23 mouse cellular contexts compared by ENCODE assay signal in genomic region chr15:85982416-85982775, GRCm38 (mm10). TPM values are rescaled to one million over a fixed set of nuclear protein-coding genes. Genes with fewer than 3 reads are reported as not detected.
A peak's percentile ranks its signal among the peaks of the same experiment; 100 is the strongest.
DNase-seq lines count a peak whose midpoint lies in the region; ATAC-seq and TF ChIP-seq lines count a peak whose summit lies in the region.
"Had no signal": no experiment of that assay in that cellular context is flagged by ENCODE, and none has a peak within 500 bp of the region (broad histone marks: within the 10 kb centered on the region; RNA-seq: fewer than 3 reads in every experiment).

No protein-coding gene starts in this region.

- TF ChIP-seq POLR2A in myocyte (IDR thresholded peaks at IDR 0.05; ENCODE audit: insufficient read length, low read depth), result no peak

- H3K79me2 ChIP-seq in myocyte (ENCODE audit: control insufficient read depth, insufficient read depth), result no peaks in the 10 kb centered on the region

- H3K4me3 ChIP-seq in liver, embryonic 11.5 days (ENCODE audit: low read depth, low read length), result no peak overlapping the region
- H3K4me3 ChIP-seq in liver, embryonic 13.5 days (replicated peaks), result no peak overlapping the region
- H3K4me3 ChIP-seq in myocyte, result no peak overlapping the region
- H3K4me3 ChIP-seq: heart, adult 2 months; heart, embryonic 13.5 days; limb, embryonic 13.5 days; neural tube, embryonic 12.5 days had no signal

- no peak overlapping the region for H3K27ac ChIP-seq in liver, embryonic 11.5 days (ENCODE audit: low read depth, low read length)
- H3K27ac ChIP-seq in liver, embryonic 13.5 days, result no peak overlapping the region
- H3K27ac ChIP-seq: heart, adult 2 months; heart, embryonic 13.5 days; hindbrain, embryonic 14.5 days; limb, embryonic 13.5 days; macrophage; neural tube, embryonic 12.5 days had no signal

- no peaks in the 10 kb centered on the region for H3K36me3 ChIP-seq in liver, embryonic 11.5 days (ENCODE audit: control insufficient read depth, insufficient read depth, low read length)
- H3K36me3 ChIP-seq in liver, embryonic 13.5 days, result no peaks in the 10 kb centered on the region
- H3K36me3 ChIP-seq in myocyte (ENCODE audit: control insufficient read depth, insufficient read depth), result no peaks in the 10 kb centered on the region
- H3K36me3 ChIP-seq: heart, embryonic 13.5 days had no signal

- no peaks in the 10 kb centered on the region for H3K9me3 ChIP-seq in liver, embryonic 11.5 days (ENCODE audit: control insufficient read depth, low read length)
- H3K9me3 ChIP-seq in liver, embryonic 13.5 days (replicated peaks), result no peaks in the 10 kb centered on the region
- H3K9me3 ChIP-seq: heart, embryonic 13.5 days; limb, embryonic 13.5 days; neural tube, embryonic 12.5 days had no signal

- H3K27me3 ChIP-seq in liver, embryonic 11.5 days (replicated peaks; ENCODE audit: control insufficient read depth, insufficient read depth, low read length), result no peaks in the 10 kb centered on the region; the same call in 1 of the 2 replicates
- H3K27me3 ChIP-seq in liver, embryonic 13.5 days, result peaks cover 10% of the 10 kb centered on the region; the same call in 1 of the 2 replicates
- H3K27me3 ChIP-seq in myocyte (ENCODE audit: control insufficient read depth, insufficient read depth, insufficient read length), result peaks cover 14% of the 10 kb centered on the region
- H3K27me3 ChIP-seq: limb, embryonic 13.5 days; neural tube, embryonic 12.5 days had no signal

- H3K9ac ChIP-seq in liver, embryonic 11.5 days (ENCODE audit: low read depth, low read length), result no peak overlapping the region
- H3K9ac ChIP-seq in liver, embryonic 13.5 days, result no peak overlapping the region
- H3K9ac ChIP-seq: heart, embryonic 13.5 days; hindbrain, embryonic 14.5 days; limb, embryonic 13.5 days; neural tube, embryonic 12.5 days had no signal

- H3ac ChIP-seq in myocyte (ENCODE audit: control insufficient read depth, insufficient read length), result no peak overlapping the region

- peaks cover 4% of the 10 kb centered on the region; the same call in 1 of the 2 replicates for H3K4me1 ChIP-seq in liver, embryonic 11.5 days (replicated peaks; ENCODE audit: control insufficient read depth, insufficient read depth, low read length)
- H3K4me1 ChIP-seq in liver, embryonic 13.5 days (replicated peaks), result peaks cover 19% of the 10 kb centered on the region

- WGBS in liver, embryonic 11.5 days, result 14% methylated on average over 3 of the region's 3 CpGs
- 1% methylated on average over 3 of the region's 3 CpGs for WGBS in liver, embryonic 13.5 days (ENCODE audit: insufficient replicate concordance)

- no peak for DNase-seq in liver, embryonic 11.5 days (ENCODE audit: low spot score)
- DNase-seq in liver, result no peak
- DNase-seq in c-Kit-positive CD71-positive TER-119-negative erythroid progenitor cells, embryonic 14.5 days (ENCODE audit: low read depth), result peak; percentile 10
- no peak for DNase-seq in liver, embryonic 13.5 days
- no peak for DNase-seq in right cerebral cortex, postnatal 36 days (ENCODE audit: low spot score in 2 of 2)
- DNase-seq in cerebellum, adult 9-11 months, result no peak
- DNase-seq: adrenal gland, postnatal 25 days; cerebellum, adult 8-10 months; gastrocnemius, postnatal 36 days; heart, postnatal 10 days; lung, adult 2 months; right cerebral cortex, adult 18-20 months; right cerebral cortex, postnatal 4 days had no signal

- peak; percentile 72 for ATAC-seq in liver, embryonic 11.5 days (replicated peaks; ENCODE audit: low FRiP score)
- peak; percentile 70 for ATAC-seq in liver, embryonic 13.5 days (ENCODE audit: low read depth)
- ATAC-seq: forebrain, embryonic 14.5 days; midbrain, embryonic 16.5 days had no signal

- peak overlapping the region; percentile 29 for H3K4me2 ChIP-seq in liver, embryonic 11.5 days
- peak overlapping the region; percentile 23 for H3K4me2 ChIP-seq in liver, embryonic 13.5 days
- H3K4me2 ChIP-seq in myocyte (ENCODE audit: low read depth), result peak overlapping the region; percentile 19
- H3K4me2 ChIP-seq: heart, embryonic 13.5 days; hindbrain, embryonic 14.5 days; limb, embryonic 13.5 days; midbrain, embryonic 11.5 days; neural tube, embryonic 12.5 days had no signal

TF ChIP-seq in myocyte, 11 proteins besides CTCF, POLR2A, EP300 and RAD21:
- TF ChIP-seq MYOD1 (IDR thresholded peaks at IDR 0.05; ENCODE audit: control insufficient read depth in 1 of 3, insufficient read length in 2 of 3, low read depth in 2 of 3) (no peak), MAX (IDR thresholded peaks at IDR 0.05; ENCODE audit: low read depth) (no peak), TCF12 (IDR thresholded peaks at IDR 0.05; ENCODE audit: insufficient read depth, poor library complexity, severe bottlenecking) (no peak), POLR2AphosphoS2 (IDR thresholded peaks at IDR 0.05; ENCODE audit: insufficient read length, low read depth) (no peak), CEBPB (IDR thresholded peaks at IDR 0.05; ENCODE audit: insufficient read depth, poor library complexity, severe bottlenecking) (no peak), TCF3 (IDR thresholded peaks at IDR 0.05; ENCODE audit: insufficient read length, low read depth) (no peak), MYOG (IDR thresholded peaks at IDR 0.05; ENCODE audit: control insufficient read depth in 1 of 3, insufficient read depth in 1 of 3, insufficient read length in 2 of 3, low read depth in 2 of 3) (no peak), USF1 (IDR thresholded peaks at IDR 0.05; ENCODE audit: low read depth) (no peak), E2F4 (IDR thresholded peaks at IDR 0.05; ENCODE audit: insufficient read depth) (no peak)

RNA-seq across cellular contexts. Expression of gene Celsr1, which starts 51.2 kb away (rescaled TPM):
- 0.53 and 1.4 TPM in 2 replicates for polyA plus RNA-seq in liver, embryonic 11.5 days (2014; fragmentation: Nextera tagmentation; extraction: Ambion mirVana)
- 0.06 and 0.20 TPM in 2 replicates for polyA plus RNA-seq in liver, embryonic 13.5 days (2015; fragmentation: Nextera tagmentation; extraction: Ambion mirVana)
- polyA plus RNA-seq in myocyte (2012; fragmentation: generic; extraction: Trizol), result 0.06 TPM
- polyA plus RNA-seq: macrophage had no signal
